Mouse (Mus musculus) midbrain, postnatal 0 days (tissue): Measurements from ENCODE around the gene Prr23a2. TPM values are rescaled to one million over a fixed set of nuclear protein-coding genes. Genes with fewer than 3 reads are reported as not detected.

Experiments
- ATAC-seq: fragments of 200-750 bp; cut with Nextera tagmentation; 2 replicates; pipeline ENCODE4 v1.8.0; 2017; ENCODE audit warnings: moderate number of reproducible peaks, mild to moderate bottlenecking, moderate TSS enrichment, moderate library complexity; ENCODE audit not compliant: low FRiP score
- DNase-seq: peaks from one replicate; pipeline ENCODE4 v3.0.0-alpha.2; 2015; ENCODE audit warnings: low spot score
- H3K27ac ChIP-seq: fragments of 300-500 bp; sonication (generic); 2 replicates; pipeline ENCODE4 v1.5.1; 2014; ENCODE audit warnings: low read depth, mild to moderate bottlenecking, low read length, mixed read lengths
- H3K27me3 ChIP-seq: fragments of 300-500 bp; sonication (generic); 2 replicates; pipeline ENCODE4 v1.6.1; 2014; ENCODE audit warnings: low read length, control low read depth, mixed read lengths; ENCODE audit not compliant: insufficient read depth
- H3K36me3 ChIP-seq: fragments of 300-500 bp; sonication (generic); 2 replicates; pipeline ENCODE4 v1.6.1; 2014; ENCODE audit warnings: low read length, control low read depth, mixed read lengths; ENCODE audit not compliant: insufficient read depth
- H3K4me1 ChIP-seq: fragments of 300-500 bp; sonication (generic); 2 replicates; pipeline ENCODE4 v1.6.1; 2014; ENCODE audit warnings: mild to moderate bottlenecking, control low read depth, antibody characterized with exemption, low read length, mixed read lengths; ENCODE audit not compliant: insufficient read depth
- H3K4me2 ChIP-seq: fragments of 300-500 bp; sonication (generic); 2 replicates; pipeline ENCODE4 v1.6.1; 2014; ENCODE audit warnings: low read depth, mild to moderate bottlenecking, low read length, mixed read lengths; ENCODE audit not compliant: poor library complexity, severe bottlenecking
- H3K4me3 ChIP-seq: fragments of 300-500 bp; sonication (generic); 2 replicates; pipeline ENCODE4 v1.5.1; 2014; ENCODE audit warnings: low read depth, mild to moderate bottlenecking, low read length, moderate library complexity
- H3K9ac ChIP-seq: fragments of 300-500 bp; sonication (generic); replicated peaks from 2 replicates; pipeline ENCODE4 v1.6.1; 2014; ENCODE audit warnings: mild to moderate bottlenecking, low read length, moderate library complexity, mixed read lengths; ENCODE audit not compliant: poor library complexity, severe bottlenecking
- H3K9me3 ChIP-seq: fragments of 300-500 bp; sonication (generic); 2 replicates; pipeline ENCODE4 v1.6.1; 2016; ENCODE audit warnings: low read length, control low read depth
- CTCF ChIP-seq: IDR thresholded peaks from 2 replicates; pipeline ENCODE4 v1.5.1; 2016; ENCODE audit warnings: antibody characterized with exemption, mild to moderate bottlenecking
- WGBS: fragments of 180-500 bp; shearing (Covaris S2); extraction: QIAGEN DNeasy Blood & Tissue Kit; methylation state at CpG from one replicate; pipeline ENCODE4 v1.1.7; 2014; 5-methylcytosine and 5-hydroxymethylcytosine counted together
- polyA plus RNA-seq: library from polyadenylated mRNA; unstranded; fragments of >200 nt; fragmentation: Nextera tagmentation; extraction: Ambion mirVana; gene quantifications from 2 replicates; pipeline ENCODE4 v1.2.1, GENCODE M21; 2015
- total RNA-seq: library from RNA; depleted of rRNA; stranded (reverse); fragments of >200 nt; gene quantifications from 2 replicates; pipeline ENCODE4 v1.2.3, GENCODE M21; 2014

Gene Prr23a2
- total and polyA plus RNA-seq, 2 experiments from 2014 or later = not detected

DNA sequence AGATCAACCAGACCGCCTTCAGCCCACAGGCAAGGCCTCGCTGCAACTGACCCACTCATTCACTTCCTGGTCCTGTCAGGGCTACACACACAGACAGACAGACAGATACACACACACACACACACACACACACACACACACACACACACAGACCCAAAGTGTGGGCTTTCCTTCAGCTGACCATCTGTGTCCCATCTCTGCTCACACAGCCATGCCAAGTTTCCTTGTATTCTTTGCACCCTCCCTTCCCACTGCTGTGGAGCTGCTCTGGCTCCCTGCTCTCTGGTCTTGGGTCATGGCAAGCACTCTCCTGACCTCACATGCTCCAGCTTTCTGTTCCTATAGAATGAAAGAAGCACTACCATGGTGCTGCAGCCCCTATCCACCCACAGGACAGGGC lies 36.8 kb upstream of the Prr23a2 start:
- no peak for TF ChIP-seq CTCF
- no peak overlapping the region for H3K4me3 ChIP-seq
- DNase-seq = no peak
- WGBS = 92% methylated on average over 2 of the region's 2 CpGs
- no peak overlapping the region for H3K9ac ChIP-seq
- ATAC-seq = no peak
- H3K9me3 ChIP-seq = peaks cover 7% of the 10 kb centered on the region; the same call in 1 of the 2 replicates
- H3K36me3 ChIP-seq = no peaks in the 10 kb centered on the region
- no peak overlapping the region for H3K27ac ChIP-seq
- H3K27me3 ChIP-seq = no peaks in the 10 kb centered on the region
- no peaks in the 10 kb centered on the region for H3K4me1 ChIP-seq
- no peak overlapping the region for H3K4me2 ChIP-seq

DNA sequence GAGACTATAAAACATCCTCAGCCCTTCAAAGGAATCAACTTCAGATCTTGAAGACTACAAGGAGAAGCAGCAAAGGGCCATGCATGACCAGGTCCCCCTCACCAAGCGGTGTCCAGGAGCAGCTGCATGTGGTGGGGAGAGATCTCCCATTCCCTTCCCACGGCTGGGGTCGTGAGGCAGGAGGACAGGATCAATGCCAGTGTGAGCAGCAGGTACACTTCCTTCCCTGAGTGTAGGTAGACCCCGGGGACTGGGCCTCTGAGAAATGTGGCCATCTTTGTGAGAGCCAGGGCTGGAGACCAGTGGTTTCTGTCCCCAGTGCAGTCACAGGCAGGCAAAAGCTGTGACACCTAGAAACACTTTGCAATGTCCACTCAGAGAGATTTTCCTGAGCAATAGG lies 35.8 kb upstream of the Prr23a2 start:
- Histone ChIP-seq H3K27ac (no peak overlapping the region), H3K9ac (no peak overlapping the region), H3K36me3 (no peaks in the 10 kb centered on the region), H3K4me2 (no peak overlapping the region), H3K4me3 (no peak overlapping the region), H3K4me1 (no peaks in the 10 kb centered on the region), H3K9me3 (peaks cover 7% of the 10 kb centered on the region; the same call in 1 of the 2 replicates), H3K27me3 (no peaks in the 10 kb centered on the region)
- TF ChIP-seq CTCF = no peak
- 88% methylated on average over 4 of the region's 4 CpGs for WGBS
- DNase-seq (no peak), ATAC-seq (no peak)

DNA sequence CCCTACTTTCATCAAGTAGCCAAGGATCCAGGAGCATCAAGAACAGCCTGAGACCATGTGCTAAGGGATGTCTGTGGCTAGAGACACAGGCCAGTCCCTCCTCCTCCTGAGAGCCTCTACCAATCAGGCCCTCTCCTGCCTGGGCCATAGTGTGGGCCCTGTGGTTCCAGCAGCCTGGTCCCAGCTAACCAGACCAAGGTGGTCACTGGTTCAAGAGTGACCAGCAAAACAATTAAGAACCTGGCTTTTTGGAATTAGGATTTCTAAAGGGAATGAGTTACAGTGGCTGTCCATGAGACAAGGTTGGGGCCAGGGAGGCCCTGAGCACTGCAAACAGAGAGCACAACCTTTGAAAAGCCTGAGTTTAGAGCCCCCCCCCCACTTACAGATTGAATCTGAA lies 35.2 kb upstream of the Prr23a2 start:
- Histone ChIP-seq H3K9ac (no peak overlapping the region), H3K4me3 (no peak overlapping the region), H3K4me1 (no peaks in the 10 kb centered on the region), H3K9me3 (peaks cover 7% of the 10 kb centered on the region; the same call in 1 of the 2 replicates), H3K4me2 (no peak overlapping the region), H3K27me3 (no peaks in the 10 kb centered on the region), H3K27ac (no peak overlapping the region), H3K36me3 (no peaks in the 10 kb centered on the region)
- no peak for TF ChIP-seq CTCF
- ATAC-seq = no peak
- DNase-seq = no peak

DNA sequence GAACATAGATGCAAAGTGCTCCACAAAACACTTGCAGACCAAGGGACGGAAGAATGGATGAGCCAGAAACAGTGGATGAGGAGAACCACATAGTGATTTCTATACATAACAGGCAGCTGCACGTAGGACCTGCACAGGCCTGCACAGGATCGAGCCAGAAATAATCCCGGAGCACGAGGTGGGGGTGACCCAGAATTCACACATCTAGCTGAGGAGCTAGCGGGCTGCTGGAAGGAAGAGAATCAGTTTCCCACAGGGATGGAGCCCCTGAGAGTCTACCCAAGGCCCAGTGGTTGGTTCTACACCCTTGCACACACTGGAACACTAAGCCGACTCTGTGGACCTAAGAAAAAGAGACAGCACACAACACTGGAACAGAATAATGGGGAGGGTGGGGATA lies 32.5 kb upstream of the Prr23a2 start:
- Histone ChIP-seq H3K27me3 (no peaks in the 10 kb centered on the region), H3K27ac (no peak overlapping the region), H3K4me3 (no peak overlapping the region), H3K36me3 (no peaks in the 10 kb centered on the region), H3K4me2 (no peak overlapping the region), H3K9me3 (peaks cover 7% of the 10 kb centered on the region; the same call in 1 of the 2 replicates), H3K9ac (no peak overlapping the region), H3K4me1 (no peaks in the 10 kb centered on the region)
- no peak for TF ChIP-seq CTCF
- 93% methylated on average over 7 of the region's 7 CpGs for WGBS
- ATAC-seq = no peak
- DNase-seq = no peak

GRCm38 (mm10) chr9:98829508-98829907 lies 26.8 kb upstream of the Prr23a2 start:
- H3K4me3 ChIP-seq = no peak overlapping the region
- H3K27me3 ChIP-seq = no peaks in the 10 kb centered on the region
- no peak overlapping the region for H3K9ac ChIP-seq
- DNase-seq (no peak), ATAC-seq (no peak)
- H3K9me3 ChIP-seq = no peaks in the 10 kb centered on the region
- no peaks in the 10 kb centered on the region for H3K4me1 ChIP-seq
- no peak overlapping the region for H3K27ac ChIP-seq
- no peak for TF ChIP-seq CTCF
- WGBS = 63% methylated on average over 5 of the region's 5 CpGs
- no peaks in the 10 kb centered on the region for H3K36me3 ChIP-seq
- no peak overlapping the region for H3K4me2 ChIP-seq

- H3K9ac ChIP-seq = no peak overlapping the region
- no peaks in the 10 kb centered on the region for H3K27me3 ChIP-seq
- H3K36me3 ChIP-seq = no peaks in the 10 kb centered on the region
- peaks cover 8% of the 10 kb centered on the region; the same call in 1 of the 2 replicates for H3K9me3 ChIP-seq
- no peak for TF ChIP-seq CTCF
- H3K27ac ChIP-seq = no peak overlapping the region
- DNase-seq = no peak
- no peak overlapping the region for H3K4me2 ChIP-seq
- WGBS = 81% methylated on average over 7 of the region's 7 CpGs
- no peak for ATAC-seq
- H3K4me3 ChIP-seq = no peak overlapping the region
- no peaks in the 10 kb centered on the region for H3K4me1 ChIP-seq
These were observed 18.7 kb upstream of the Prr23a2 start for GRCm38 (mm10) chr9:98837537-98838074.
